Mouse (Mus musculus) liver, embryonic 14 days (tissue): Measurements from ENCODE around the gene Ppp1r3c. TPM values are rescaled to one million over a fixed set of nuclear protein-coding genes. Genes with fewer than 3 reads are reported as not detected.

Experiments
- polyA plus RNA-seq: library from polyadenylated mRNA; depleted of rRNA; stranded (reverse); fragments of >200 nt; gene quantifications from 2 replicates; pipeline ENCODE4 v1.2.3, GENCODE M21; 2012; rRNA removed

Gene Ppp1r3c
- 0.68 and 0.73 TPM in 2 replicates for polyA plus RNA-seq

GRCm38 (mm10) chr19:36736537-36736936 is at the start of gene Ppp1r3c:
TSS of gene Ppp1r3c (minus strand) at chr19:36736653.

Other genes starting within 250 kb of the Ppp1r3c start
- 0.32 and 0.35 TPM in 2 replicates for gene Hectd2, start 182.0 kb downstream of the Ppp1r3c start, polyA plus RNA-seq
- gene Tnks2, start 97.6 kb upstream of the Ppp1r3c start, polyA plus RNA-seq, result 19.0 and 22.5 TPM in 2 replicates
- 1.2 TPM in 2 replicates for gene Fgfbp3, start 183.0 kb upstream of the Ppp1r3c start, polyA plus RNA-seq
- 8.1 and 10.3 TPM in 2 replicates for gene Btaf1, start 189.4 kb upstream of the Ppp1r3c start, polyA plus RNA-seq